Mouse (Mus musculus) heart, adult 2 months (tissue): ENCODE measurements at regions not wholly inside any gene's neighbourhood (a gene's known extent, or its start where the extent isn't known, plus 50 kb on each side); places are given as distances from the start of the nearest gene placed in this dataset.

Experiments used
- CTCF ChIP-seq: fragments of 200-600 bp; IDR thresholded peaks from 2 replicates; pipeline ENCODE4 v1.8.1; 2022; ENCODE audit warnings: antibody characterized with exemption, mild to moderate bottlenecking, moderate library complexity
- EP300 ChIP-seq: fragments of 200-500 bp; IDR thresholded peaks from 2 replicates; pipeline ENCODE4 v1.6.1; 2011; ENCODE audit warnings: low read depth, low read length, control low read depth; ENCODE audit not compliant: insufficient read depth
- POLR2A ChIP-seq: fragments of 200-500 bp; IDR thresholded peaks from 2 replicates; pipeline ENCODE4 v1.6.1; 2011; ENCODE audit warnings: mild to moderate bottlenecking, low read depth, low read length, control low read depth; ENCODE audit not compliant: insufficient read depth

DNA sequence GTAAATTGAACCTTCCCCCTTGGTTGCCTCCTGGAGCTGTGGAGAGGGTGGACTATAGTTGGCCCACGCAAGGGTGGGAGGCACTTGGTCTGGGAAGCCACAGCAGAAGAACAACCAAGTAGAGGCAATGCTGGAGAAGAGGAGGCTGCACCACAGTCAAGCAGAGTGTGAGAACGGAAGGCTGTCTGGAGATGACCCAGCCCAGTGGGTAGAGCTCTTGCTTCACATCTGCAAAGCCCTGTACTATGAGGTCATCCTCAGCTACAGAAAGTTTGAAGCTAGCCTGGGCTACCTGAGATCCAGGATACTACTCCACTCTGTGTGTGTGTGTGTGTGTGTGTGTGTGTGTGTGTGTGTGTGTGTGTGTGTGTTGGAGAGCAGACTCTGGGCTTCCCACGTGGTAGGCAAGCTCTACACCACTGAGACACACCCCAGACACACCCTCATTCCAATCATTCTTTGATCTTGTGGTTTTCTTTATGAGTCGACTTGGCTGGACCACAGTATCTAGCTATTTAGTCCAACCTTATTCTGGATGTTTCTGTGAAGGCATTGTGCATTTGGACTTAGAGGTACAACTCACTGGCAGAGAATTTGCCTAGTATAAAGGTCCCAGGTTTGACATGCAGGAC is 111.5 kb upstream of the Med13l start:
- TF ChIP-seq EP300: no peak
- TF ChIP-seq POLR2A: no peak
- TF ChIP-seq CTCF: no peak
